In genomic region chr8:117673430-117673830, GRCm38 (mm10) we compare ENCODE assay signal across 8 mouse cellular contexts. TPM values are rescaled to one million over a fixed set of nuclear protein-coding genes. Genes with fewer than 3 reads are reported as not detected.
A peak's percentile ranks its signal among the peaks of the same experiment; 100 is the strongest.
DNase-seq lines count a peak whose midpoint lies in the region; ATAC-seq and TF ChIP-seq lines count a peak whose summit lies in the region.

Gene Sdr42e1, minus strand, starts transcription at chr8:117673689.

- H3K27ac ChIP-seq in heart, adult 2 months, result peak within 1 kb of the TSS; percentile 38; the same call in 1 of the 2 replicates
- no peak within 1 kb of the TSS for H3K27ac ChIP-seq in kidney, adult 2 months (ENCODE audit: insufficient read depth, low read depth, low read length)
- H3K27ac ChIP-seq in limb, embryonic 12.5 days, result no peak within 1 kb of the TSS
- no peak within 1 kb of the TSS for H3K27ac ChIP-seq in midbrain, embryonic 13.5 days

- ATAC-seq in limb, embryonic 12.5 days (ENCODE audit: insufficient number of reproducible peaks, insufficient read depth, low FRiP score, low TSS enrichment, low read depth), result no peak
- no peak for ATAC-seq in midbrain, embryonic 13.5 days
- ATAC-seq in erythroid progenitor cell, adult 5-6 weeks (replicated peaks; ENCODE audit: low FRiP score, poor library complexity, severe bottlenecking), result no peak

- peak within 1 kb of the TSS; percentile 79 for H3K9ac ChIP-seq in heart, adult 2 months (ENCODE audit: low read depth, low read length)
- H3K9ac ChIP-seq in limb, embryonic 12.5 days (replicated peaks), result peak within 1 kb of the TSS; percentile 28; the same call in 1 of the 2 replicates
- peak within 1 kb of the TSS; percentile 62; the same call in 1 of the 2 replicates for H3K9ac ChIP-seq in midbrain, embryonic 13.5 days (replicated peaks)

- 13% methylated on average over 17 of the region's 17 CpGs for WGBS in heart, adult 2 months
- WGBS in kidney, adult 2 months, result 8% methylated on average over 17 of the region's 17 CpGs
- 13% methylated on average over 17 of the region's 17 CpGs for WGBS in limb, embryonic 12.5 days
- WGBS in midbrain, embryonic 13.5 days, result 16% methylated on average over 17 of the region's 17 CpGs

- no peaks in the 10 kb centered on the region for H3K9me3 ChIP-seq in limb, embryonic 12.5 days
- H3K9me3 ChIP-seq in midbrain, embryonic 13.5 days, result no peaks in the 10 kb centered on the region

- intact Hi-C loops in heart, adult 2 months (cut with DNase I), result no loop called here

- TF ChIP-seq POLR2A in heart, adult 2 months (IDR thresholded peaks at IDR 0.05; ENCODE audit: insufficient read depth, low read depth, low read length), result 0 out of 2 replicates have a peak, but pooled peaks have one; percentile 20
- no peak for TF ChIP-seq POLR2A in kidney, adult 2 months (IDR thresholded peaks at IDR 0.05; ENCODE audit: low read depth, low read length)

- no peak for TF ChIP-seq CTCF in heart, adult 2 months (IDR thresholded peaks at IDR 0.05)
- TF ChIP-seq CTCF in kidney, adult 2 months (conservative IDR thresholded peaks at IDR 0.05; ENCODE audit: insufficient read depth, insufficient read length, low read depth, low read length), result no peak

- H3K4me2 ChIP-seq in limb, embryonic 12.5 days, result peak within 1 kb of the TSS; percentile 61
- H3K4me2 ChIP-seq in midbrain, embryonic 13.5 days (replicated peaks), result peak within 1 kb of the TSS; percentile 60

- H3K27me3 ChIP-seq in heart, adult 2 months (ENCODE audit: control insufficient read depth, insufficient read depth, low read length), result no peaks in the 10 kb centered on the region
- no peaks in the 10 kb centered on the region for H3K27me3 ChIP-seq in kidney, adult 2 months (replicated peaks; ENCODE audit: control insufficient read depth, insufficient read depth, low read length)
- no peaks in the 10 kb centered on the region for H3K27me3 ChIP-seq in limb, embryonic 12.5 days
- H3K27me3 ChIP-seq in midbrain, embryonic 13.5 days, result no peaks in the 10 kb centered on the region

- peak within 1 kb of the TSS; percentile 66 for H3K4me3 ChIP-seq in heart, adult 2 months
- peak within 1 kb of the TSS; percentile 96 for H3K4me3 ChIP-seq in kidney, adult 2 months (ENCODE audit: insufficient read depth, low read depth, low read length)
- H3K4me3 ChIP-seq in limb, embryonic 12.5 days (replicated peaks), result peak within 1 kb of the TSS; percentile 43
- peak within 1 kb of the TSS; percentile 45 for H3K4me3 ChIP-seq in midbrain, embryonic 13.5 days (replicated peaks)

- TF ChIP-seq EP300 in heart, adult 2 months (IDR thresholded peaks at IDR 0.05; ENCODE audit: insufficient read depth, low read depth, low read length), result no peak

- no peaks in the 10 kb centered on the region for H3K79me2 ChIP-seq in heart, adult 2 months (replicated peaks; ENCODE audit: control insufficient read depth, insufficient read depth, low read length)

- H3K36me3 ChIP-seq in heart, adult 2 months (ENCODE audit: control insufficient read depth, insufficient read depth, low read length), result no peaks in the 10 kb centered on the region
- no peaks in the 10 kb centered on the region for H3K36me3 ChIP-seq in kidney, adult 2 months (ENCODE audit: control insufficient read depth, insufficient read depth, low read length)
- no peaks in the 10 kb centered on the region for H3K36me3 ChIP-seq in limb, embryonic 12.5 days
- no peaks in the 10 kb centered on the region for H3K36me3 ChIP-seq in midbrain, embryonic 13.5 days

- no peaks in the 10 kb centered on the region for H3K4me1 ChIP-seq in heart, adult 2 months (ENCODE audit: control insufficient read depth, insufficient read depth, low read length)
- H3K4me1 ChIP-seq in kidney, adult 2 months (ENCODE audit: control insufficient read depth, insufficient read depth, low read length), result peaks cover 3% of the 10 kb centered on the region; the same call in 1 of the 2 replicates
- H3K4me1 ChIP-seq in limb, embryonic 12.5 days (replicated peaks), result peaks cover 21% of the 10 kb centered on the region
- H3K4me1 ChIP-seq in midbrain, embryonic 13.5 days (replicated peaks), result peaks cover 3% of the 10 kb centered on the region; the same call in 1 of the 2 replicates

- DNase-seq in ZHBTc4 (ENCODE audit: low read depth, low spot score), result peak; percentile 56
- peak; percentile 67 for DNase-seq in embryo, embryonic 10.5 days (ENCODE audit: low spot score)
- peak; percentile 50 to 55 for DNase-seq in heart, adult 2 months
- peak; percentile 51 for DNase-seq in kidney, adult 2 months
- peak; percentile 45 for DNase-seq in right cerebral cortex, postnatal 4 days

RNA-seq across cellular contexts. Expression of gene Sdr42e1, which starts in this region (rescaled TPM):
- 1 to 10 TPM; 1.7 to 2.1 TPM for total RNA-seq in heart, adult 2 months (2021)
- polyA plus RNA-seq in heart, adult 2 months (2012; rRNA removed), result 4.8 and 5.2 TPM in 2 replicates
- 6.6 and 7.4 TPM in 2 replicates for polyA plus RNA-seq in kidney, adult 2 months (2012; rRNA removed)
- polyA plus RNA-seq in limb, embryonic 12.5 days (2016; fragmentation: Nextera tagmentation; extraction: Ambion mirVana), result 0.43 and 0.72 TPM in 2 replicates
- 0.78 and 1.0 TPM in 2 replicates for polyA plus RNA-seq in midbrain, embryonic 13.5 days (2015; fragmentation: Nextera tagmentation; extraction: Ambion mirVana)
- total RNA-seq in erythroid progenitor cell, adult 5-6 weeks (2015; ENCODE audit: low replicate concordance), result 1.4 TPM in 1 of 2 replicates, not detected in the other
- total RNA-seq in erythroid progenitor cell, adult 5-6 weeks (2017; ENCODE audit: low replicate concordance), result 0.77 TPM in 1 of 2 replicates, not detected in the other

Comparison
In these comparisons a context has a peak if more than half of its experiments do, and no peak if none do; other contexts are left out.
1. H3K4me3 ChIP-seq: peak in every context shown above with its lines; median percentile 96 in kidney, adult 2 months; 66 in heart, adult 2 months; 45 in midbrain, embryonic 13.5 days; 43 in limb, embryonic 12.5 days.
2. H3K9ac ChIP-seq: peak in every context shown above with its lines; median percentile 79 in heart, adult 2 months; 62 in midbrain, embryonic 13.5 days; 28 in limb, embryonic 12.5 days.